Mouse (Mus musculus): Measurements from ENCODE around the gene Mterf4.
"Not testable (repeated sequence)": the region's sequence is repeated elsewhere in the genome, so short reads cannot be mapped to it uniquely, and the experiment has no call there.

The Mterf4 gene

GRCm38 (mm10) chr1:93305581-93306337 is at the start of gene Mterf4:
Gene Mterf4 (minus strand): TSS chr1:93305915.
- DNase-seq, result peak; percentile 83

- DNase-seq, result peak; percentile 76
Measured at GRCm38 (mm10) chr1:93352724-93353123, 47.0 kb upstream of the Mterf4 start.

DNA sequence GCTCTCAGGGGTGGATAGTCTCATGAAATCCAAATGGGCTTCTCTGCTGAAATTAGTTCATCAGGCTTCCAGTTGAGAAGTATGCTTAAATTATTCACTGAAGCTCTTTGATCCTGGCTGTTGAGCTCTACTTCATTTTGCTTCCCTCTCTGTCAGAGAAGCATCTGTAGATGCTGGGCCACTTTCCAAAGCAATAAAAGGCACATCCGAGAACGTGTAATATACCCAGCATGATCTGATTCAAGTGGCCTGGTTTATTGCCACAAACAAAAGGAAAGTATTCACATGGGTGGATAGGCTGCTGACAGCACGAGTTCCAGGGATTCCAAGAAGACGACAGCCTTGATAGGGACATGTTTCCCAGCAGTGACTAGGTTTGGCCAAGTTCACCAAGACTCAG is 44.0 kb upstream of the Mterf4 start:
- DNase-seq, result no peak

GRCm38 (mm10) chr1:93347176-93347575 is 41.5 kb upstream of the Mterf4 start:
- DNase-seq, result no peak

GRCm38 (mm10) chr1:93343504-93344047 is 37.9 kb upstream of the Mterf4 start:
- peak; percentile 95 for DNase-seq

- peak; percentile 96 for DNase-seq
Measured at GRCm38 (mm10) chr1:93342648-93343503, 37.2 kb upstream of the Mterf4 start, which contains the start of the genes Ppp1r7 and Pask. Gene Ppp1r7 (plus strand): TSS chr1:93342854. Gene Pask (minus strand): TSS chr1:93343482.

- DNase-seq, result no peak
Measured at GRCm38 (mm10) chr1:93334621-93335020, 28.9 kb upstream of the Mterf4 start.

DNA sequence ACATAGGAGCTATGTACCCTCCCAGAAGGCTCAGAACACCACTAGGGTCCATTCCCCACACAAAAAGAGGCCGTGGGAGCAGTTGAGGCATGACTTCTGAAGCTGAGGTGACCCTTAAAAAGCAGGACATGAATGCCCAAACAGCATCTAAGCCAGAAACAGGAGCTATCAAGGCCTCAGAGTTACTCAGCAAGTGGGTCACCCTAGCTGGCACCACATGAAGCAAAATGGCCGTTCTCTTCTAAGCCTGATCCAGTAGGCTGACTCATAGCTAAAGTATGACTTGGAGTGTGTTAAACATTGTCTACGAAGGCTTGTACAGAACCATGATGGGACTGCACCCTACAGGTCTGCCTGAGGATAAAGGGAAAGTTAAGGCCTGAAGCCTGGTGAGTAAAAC is 20.7 kb upstream of the Mterf4 start:
- no peak for DNase-seq

- DNase-seq, result no peak
Measured at GRCm38 (mm10) chr1:93323973-93324372, 18.3 kb upstream of the Mterf4 start.

DNA sequence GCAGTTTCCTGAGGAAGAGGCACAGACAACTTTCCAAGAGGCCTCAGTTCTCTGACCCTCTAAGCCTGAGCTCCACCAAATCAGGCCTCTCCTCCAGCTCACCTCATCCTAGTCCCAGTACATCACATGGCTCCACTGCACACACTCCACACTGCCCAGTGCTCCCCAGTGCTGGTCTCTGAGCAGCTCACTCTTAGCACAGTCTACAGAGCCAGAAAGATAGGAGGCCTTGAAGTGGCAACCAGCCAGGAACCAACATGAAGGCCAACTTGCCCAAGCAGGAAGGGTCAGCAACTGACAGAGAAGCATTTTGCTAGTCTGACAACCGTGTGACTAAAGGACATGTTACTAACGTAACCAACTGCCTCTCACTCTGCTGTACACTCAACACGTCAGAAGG is 5.1 kb downstream of the Mterf4 start:
- no peak for DNase-seq

DNA sequence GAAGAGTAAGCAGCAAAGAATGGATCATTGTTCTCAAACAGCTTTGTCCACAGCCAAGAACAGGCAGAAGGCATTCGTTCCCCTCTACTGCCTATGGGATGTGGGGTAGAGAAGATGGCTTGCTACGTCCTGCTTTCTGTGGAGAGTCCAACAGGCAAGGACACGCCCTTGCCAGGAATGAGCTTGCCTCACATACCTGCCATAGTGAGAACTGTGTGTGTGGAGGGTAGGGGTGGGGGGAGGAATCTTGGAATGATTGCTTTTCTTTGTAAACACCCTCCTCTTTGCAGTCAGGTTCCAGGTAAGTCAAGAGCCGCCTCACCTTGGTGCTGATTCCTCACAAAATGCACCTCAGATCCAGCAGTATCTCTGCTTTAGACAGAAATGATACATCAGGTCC is 5.9 kb downstream of the Mterf4 start:
- no peak for DNase-seq

- not testable (repeated sequence) for DNase-seq
Measured at GRCm38 (mm10) chr1:93294491-93294890, 11.2 kb downstream of the Mterf4 start.

GRCm38 (mm10) chr1:93292006-93292405 is 13.7 kb downstream of the Mterf4 start:
- DNase-seq, result no peak

DNA sequence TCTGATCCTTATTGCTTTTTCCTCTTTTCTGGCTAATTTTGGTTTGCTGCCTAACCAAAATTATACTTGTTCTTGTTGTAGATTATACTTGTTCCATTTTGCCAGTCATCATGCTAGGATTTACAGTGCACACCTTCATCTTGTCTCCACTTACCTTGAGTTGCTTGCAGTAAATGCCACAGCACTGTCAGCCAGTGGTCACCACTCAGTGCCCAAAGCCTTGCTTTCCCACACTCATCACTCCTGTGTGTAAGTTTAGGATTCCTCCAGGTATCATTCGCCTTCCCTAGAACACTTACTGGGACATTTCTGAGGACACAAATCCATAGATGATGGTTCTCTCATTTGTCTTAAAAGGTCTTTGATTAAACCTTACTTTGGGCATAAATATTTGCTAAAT is 14.1 kb downstream of the Mterf4 start:
- no peak for DNase-seq

GRCm38 (mm10) chr1:93290956-93291355 is 14.8 kb downstream of the Mterf4 start:
- no peak for DNase-seq

GRCm38 (mm10) chr1:93289678-93290214 is 16.0 kb downstream of the Mterf4 start:
- DNase-seq, result no peak

DNA sequence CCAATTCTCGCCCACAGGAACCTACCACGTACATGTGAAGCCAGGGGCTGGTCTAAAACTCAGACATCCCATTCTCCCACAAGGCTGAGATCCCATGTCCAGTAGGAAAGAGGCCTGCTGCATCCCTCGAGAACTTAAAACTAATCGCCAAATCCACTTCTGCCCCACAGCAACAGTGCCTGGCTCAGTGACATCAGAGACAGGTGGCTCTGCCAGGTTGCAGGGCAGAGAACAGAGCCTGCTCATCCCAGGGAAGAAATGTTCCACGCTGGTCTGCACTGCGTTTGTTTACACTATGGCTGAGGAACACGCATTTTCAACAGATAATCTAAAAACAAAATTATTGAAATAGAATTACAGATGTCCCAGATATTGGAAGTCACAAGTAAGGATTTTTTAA is 28.7 kb downstream of the Mterf4 start:
- no peak for DNase-seq

DNA sequence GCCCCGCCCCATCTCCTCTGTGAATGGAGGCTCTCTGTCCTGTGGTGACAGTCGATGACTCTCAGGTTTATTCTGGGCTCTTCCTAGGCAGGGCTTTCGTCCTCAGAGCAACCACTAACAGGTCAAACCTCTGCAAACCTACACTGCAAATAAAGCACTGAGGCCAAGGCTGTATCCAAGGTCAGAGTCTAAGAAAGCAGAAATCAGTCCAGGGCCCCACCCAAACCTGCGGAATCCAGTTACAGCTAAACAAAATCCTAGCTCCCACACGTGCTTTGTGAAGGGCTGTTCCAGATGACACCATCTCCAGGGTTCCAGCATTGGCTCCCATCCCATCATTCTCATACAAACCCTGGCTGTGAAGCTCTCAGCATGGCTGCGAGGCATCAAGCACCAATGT is 30.2 kb downstream of the Mterf4 start:
- DNase-seq, result no peak

DNA sequence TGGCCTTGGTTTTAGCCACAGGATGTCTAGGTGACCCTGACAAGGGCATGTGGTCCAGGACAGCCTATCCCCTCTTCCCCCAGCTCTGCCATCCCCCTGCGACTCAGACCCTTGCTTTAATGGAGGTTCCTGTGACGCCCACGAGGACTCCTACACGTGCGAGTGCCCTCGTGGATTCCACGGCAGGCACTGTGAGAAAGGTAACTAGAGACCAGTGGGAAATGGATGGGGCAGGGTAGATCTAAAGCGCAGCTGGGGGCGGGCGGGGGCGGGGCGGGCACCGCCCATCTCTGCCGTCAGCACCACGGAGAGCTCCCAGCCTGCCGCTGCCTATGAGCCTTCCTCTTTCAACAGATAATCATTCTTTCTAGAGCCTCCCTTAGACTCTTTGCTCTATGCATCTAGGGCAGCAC is 33.3 kb downstream of the Mterf4 start:
- no peak for DNase-seq

DNA sequence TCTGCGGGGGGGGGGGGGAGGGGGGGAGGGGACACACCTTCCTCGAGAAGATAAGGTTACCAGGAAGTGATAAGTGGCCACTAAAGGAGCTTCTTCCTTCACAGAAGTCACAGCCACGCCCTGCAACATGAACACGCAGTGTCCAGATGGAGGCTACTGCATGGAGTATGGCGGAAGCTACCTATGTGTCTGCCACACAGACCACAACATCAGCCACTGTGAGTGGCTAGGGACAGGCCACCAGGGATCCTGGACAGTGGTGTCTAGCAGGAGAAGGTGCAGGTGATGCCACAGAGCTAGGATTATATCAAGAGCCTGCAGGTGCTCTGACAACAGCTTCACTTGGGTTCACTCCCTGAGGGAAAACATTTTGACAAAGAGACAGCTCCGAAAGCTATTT is 34.0 kb downstream of the Mterf4 start:
- no peak for DNase-seq

DNA sequence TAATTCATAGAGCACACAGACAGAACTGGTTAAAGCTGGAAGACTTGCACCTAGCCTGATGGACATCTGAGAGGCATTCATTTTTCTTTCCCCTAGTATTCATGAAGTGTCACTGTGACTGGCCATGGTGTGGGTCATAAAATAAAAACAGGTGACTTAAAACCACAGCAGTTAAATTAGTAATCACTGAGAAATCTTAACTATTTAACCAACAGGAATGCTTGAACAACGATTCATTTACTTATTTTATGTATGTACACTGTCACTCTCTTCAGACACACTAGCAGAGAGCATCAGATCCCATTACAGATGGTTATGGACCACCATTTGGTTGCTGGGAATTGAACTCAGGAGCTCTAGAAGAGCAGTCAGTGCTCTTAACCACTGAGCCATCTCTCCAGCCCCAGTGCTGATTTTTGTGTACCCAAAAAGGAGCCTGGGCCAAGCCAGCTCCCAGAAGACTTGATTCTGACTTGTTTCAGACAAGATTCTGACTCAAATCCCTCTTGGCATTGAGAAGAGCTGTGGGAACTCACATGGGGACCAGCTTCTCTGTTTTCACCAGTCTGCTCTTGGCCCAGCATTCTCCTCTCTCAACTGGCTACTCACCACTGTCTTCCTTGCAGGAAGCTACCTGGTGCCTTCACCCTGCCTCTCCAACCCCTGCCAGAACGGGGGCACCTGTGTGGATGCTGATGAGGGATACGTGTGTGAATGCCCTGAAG is 35.0 kb downstream of the Mterf4 start:
- DNase-seq, result no peak

DNA sequence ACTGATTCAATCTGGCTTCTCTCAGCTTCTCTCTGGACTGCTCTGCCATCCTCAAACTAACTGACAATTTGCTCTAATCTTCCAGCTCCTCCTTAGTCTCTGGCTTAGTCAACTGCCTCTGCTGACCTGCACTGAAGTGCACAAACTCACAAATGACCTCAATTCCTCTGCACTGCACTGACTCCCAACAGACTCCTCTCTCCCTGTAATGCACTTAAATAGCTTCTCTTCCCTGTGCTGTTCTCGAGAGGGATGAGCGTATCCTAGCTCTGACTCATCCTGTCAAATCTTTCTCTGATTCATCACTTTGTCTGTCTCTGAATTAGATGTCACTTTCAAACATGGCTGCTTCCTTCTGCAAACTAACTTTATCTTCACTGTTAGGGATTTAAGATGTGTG is 37.5 kb downstream of the Mterf4 start:
- no peak for DNase-seq

DNA sequence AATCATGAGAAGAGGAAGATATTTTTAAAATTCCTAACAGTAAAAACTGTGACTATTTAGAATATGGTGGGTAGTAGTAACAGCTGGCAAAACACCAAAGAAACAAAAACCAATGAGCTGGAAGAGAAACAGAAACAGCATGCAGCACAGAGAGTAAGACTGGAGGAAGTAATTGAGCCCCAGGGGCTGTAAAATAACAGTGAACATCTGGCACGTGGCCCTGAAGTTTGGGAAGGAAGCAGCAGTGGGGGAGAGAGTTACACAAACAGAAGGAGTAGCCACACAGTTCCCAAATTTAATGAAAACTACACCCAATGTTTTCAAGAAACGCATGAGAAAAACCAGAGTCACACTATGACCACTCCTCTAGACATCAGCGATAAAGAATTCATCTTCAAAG is 38.5 kb downstream of the Mterf4 start:
- no peak for DNase-seq
